Mouse (Mus musculus): ENCODE results near the gene Bcl2.

Gene Bcl2

GRCm38 (mm10) chr1:106587866-106588470, 126.1 kb downstream of the Bcl2 start:
- DNase-seq (ENCODE audit: inconsistent ontology term) = no peak

GRCm38 (mm10) chr1:106586761-106587160, 127.3 kb downstream of the Bcl2 start:
- DNase-seq (ENCODE audit: inconsistent ontology term) = no peak

DNA sequence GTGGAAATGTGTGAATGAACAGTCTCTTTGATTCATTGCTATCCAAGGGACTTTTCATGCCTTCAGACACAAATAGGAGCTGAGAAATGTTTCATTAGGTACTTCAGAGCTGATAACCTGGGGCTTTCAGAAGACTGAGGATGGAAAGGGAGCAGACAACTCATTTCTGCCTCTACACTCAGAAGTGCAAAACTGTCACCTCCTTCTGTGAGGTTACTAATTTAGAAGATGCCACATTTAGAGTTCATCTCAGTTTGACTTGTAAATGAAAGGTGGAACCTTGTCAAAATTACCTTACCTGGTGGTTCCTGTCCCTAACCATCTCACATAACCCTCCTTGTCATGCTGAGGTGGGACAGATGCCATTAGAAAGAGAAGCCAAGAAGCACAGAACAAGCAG, 128.7 kb downstream of the Bcl2 start:
- no peak for DNase-seq (ENCODE audit: inconsistent ontology term)

- no peak for DNase-seq (ENCODE audit: inconsistent ontology term)
Measured at GRCm38 (mm10) chr1:106584824-106585223, 129.2 kb downstream of the Bcl2 start.

GRCm38 (mm10) chr1:106584273-106584672, 129.8 kb downstream of the Bcl2 start:
- DNase-seq (ENCODE audit: inconsistent ontology term) = no peak

- DNase-seq (ENCODE audit: inconsistent ontology term) = peak; percentile 68
Measured at GRCm38 (mm10) chr1:106583245-106584241, 130.5 kb downstream of the Bcl2 start.

- DNase-seq (ENCODE audit: inconsistent ontology term) = no peak
Measured at GRCm38 (mm10) chr1:106582810-106583209, 131.3 kb downstream of the Bcl2 start.

GRCm38 (mm10) chr1:106581812-106582211, 132.3 kb downstream of the Bcl2 start:
- no peak for DNase-seq (ENCODE audit: inconsistent ontology term)

DNA sequence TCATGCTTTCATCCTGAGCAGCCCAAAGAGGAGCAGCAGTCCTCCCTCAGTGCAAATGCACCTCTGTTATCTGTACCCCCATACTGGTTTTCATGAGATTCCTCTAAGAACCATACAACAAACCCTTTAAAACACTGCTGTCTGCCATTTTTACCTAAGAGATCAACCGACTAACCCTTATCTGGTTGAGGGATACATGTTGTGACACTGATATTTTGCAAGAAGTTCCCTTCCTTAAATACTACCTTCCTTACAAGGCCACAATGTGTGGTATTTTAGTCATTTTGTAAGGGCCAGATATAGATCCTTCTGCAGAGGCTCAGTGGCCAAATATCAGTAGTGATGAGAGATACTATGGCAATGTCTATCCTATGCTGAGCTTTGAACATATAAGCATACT, 134.3 kb downstream of the Bcl2 start:
- DNase-seq (ENCODE audit: inconsistent ontology term) = no peak

- DNase-seq (ENCODE audit: inconsistent ontology term) = no peak
Measured at GRCm38 (mm10) chr1:106572506-106572905, 141.6 kb downstream of the Bcl2 start.

- no peak for DNase-seq (ENCODE audit: inconsistent ontology term)
Measured at GRCm38 (mm10) chr1:106570870-106571269, 143.2 kb downstream of the Bcl2 start.

DNA sequence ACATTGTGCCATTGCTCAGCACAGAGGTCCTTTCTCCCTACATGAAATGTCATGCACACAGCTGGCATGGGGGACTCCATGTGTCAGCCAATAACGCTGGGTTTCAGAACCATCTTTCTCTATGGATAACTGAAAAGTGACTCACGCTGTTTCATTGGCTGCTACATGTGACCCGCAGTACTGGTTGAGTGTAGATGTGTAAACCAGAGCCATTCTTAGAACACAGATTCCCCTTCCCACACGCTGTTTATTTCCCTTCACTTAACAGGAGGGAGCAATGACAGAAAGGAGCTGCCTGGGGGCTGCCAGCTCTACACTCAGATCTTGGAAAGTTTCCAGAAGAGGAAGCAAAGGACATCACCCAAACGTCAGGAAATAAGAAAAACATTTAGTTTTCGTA, 143.7 kb downstream of the Bcl2 start:
- no peak for DNase-seq (ENCODE audit: inconsistent ontology term)

DNA sequence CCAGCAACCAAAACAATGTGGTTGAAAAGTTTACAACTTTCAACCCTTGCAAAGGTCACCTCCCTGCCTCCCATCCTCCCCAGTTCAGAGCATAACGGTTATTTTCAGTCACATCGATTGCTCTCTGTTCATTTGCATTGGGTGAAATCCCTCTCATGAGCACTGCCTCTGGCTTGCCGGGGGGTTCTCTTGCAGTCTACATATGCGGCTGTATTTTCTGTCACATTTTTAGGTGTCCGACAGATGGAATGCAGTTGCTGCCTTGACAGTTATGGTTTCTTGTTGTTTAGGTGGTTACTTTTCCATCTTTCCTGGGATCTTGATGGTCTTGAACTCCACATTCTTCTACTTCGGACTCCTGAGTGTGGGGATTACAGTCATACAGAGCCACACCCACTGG, 144.4 kb downstream of the Bcl2 start:
- DNase-seq (ENCODE audit: inconsistent ontology term) = no peak

DNA sequence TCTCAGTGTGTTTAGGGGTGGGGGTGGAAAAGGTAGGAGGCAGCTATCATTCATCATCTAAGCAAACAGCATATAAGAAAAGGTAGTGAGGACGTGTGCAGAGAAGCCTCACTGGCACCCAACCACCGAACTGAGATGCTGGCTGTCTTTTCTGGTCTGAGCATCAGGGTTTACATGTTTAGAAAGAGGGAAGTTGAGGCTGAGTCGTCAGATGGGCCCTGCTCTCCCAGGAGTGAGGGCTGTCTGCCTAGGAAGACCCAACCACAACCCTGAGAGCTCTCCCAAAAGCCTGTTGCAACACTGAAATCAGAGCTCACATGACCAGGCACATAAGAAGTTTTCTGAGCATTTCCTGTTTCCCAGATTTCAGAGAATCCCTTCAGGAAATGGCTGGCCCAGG, 145.2 kb downstream of the Bcl2 start:
- no peak for DNase-seq (ENCODE audit: inconsistent ontology term)

DNA sequence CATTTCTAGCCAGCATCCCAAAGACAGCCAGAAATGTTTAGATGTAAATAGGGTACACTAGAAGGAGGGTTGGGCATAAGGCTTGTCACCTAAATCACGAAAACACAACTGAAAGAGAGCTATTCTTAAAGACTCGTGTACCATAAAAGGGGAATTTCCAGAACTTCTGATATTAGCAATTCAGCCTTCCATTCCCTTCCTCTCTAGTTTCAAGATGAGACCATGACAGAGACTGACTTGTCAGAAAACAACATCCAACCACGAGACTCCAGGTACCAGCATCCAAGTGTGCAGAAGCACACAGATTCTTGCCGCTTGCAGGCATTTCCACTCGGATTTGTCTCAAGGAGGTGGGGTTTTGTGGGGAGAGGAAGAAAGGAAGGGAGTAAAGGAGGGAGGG, 146.6 kb downstream of the Bcl2 start:
- no peak for DNase-seq (ENCODE audit: inconsistent ontology term)

- DNase-seq (ENCODE audit: inconsistent ontology term) = no peak
Measured at GRCm38 (mm10) chr1:106566120-106567086, 147.7 kb downstream of the Bcl2 start.

GRCm38 (mm10) chr1:106565238-106565637, 148.8 kb downstream of the Bcl2 start:
- DNase-seq (ENCODE audit: inconsistent ontology term) = peak; percentile 75

GRCm38 (mm10) chr1:106564436-106564835, 149.6 kb downstream of the Bcl2 start:
- no peak for DNase-seq (ENCODE audit: inconsistent ontology term)

- no peak for DNase-seq (ENCODE audit: inconsistent ontology term)
Measured at GRCm38 (mm10) chr1:106562751-106563150, 151.3 kb downstream of the Bcl2 start.

- DNase-seq (ENCODE audit: inconsistent ontology term) = no peak
Measured at GRCm38 (mm10) chr1:106561085-106561760, 152.9 kb downstream of the Bcl2 start.

- no peak for DNase-seq (ENCODE audit: inconsistent ontology term)
Measured at GRCm38 (mm10) chr1:106560105-106560504, 154.0 kb downstream of the Bcl2 start.
